Mouse (Mus musculus): ENCODE data around the gene Mettl6. TPM values are rescaled to one million over a fixed set of nuclear protein-coding genes. Genes with fewer than 3 reads are reported as not detected.

The Mettl6 gene
- polyA plus RNA-seq, 1 experiment from 2014 or later: 52.9 TPM

- no peak for DNase-seq
- WGBS: 66% methylated on average over 11 of the region's 11 CpGs
- Histone ChIP-seq H3K36me3 (ENCODE audit: insufficient read depth) (no peaks in the 10 kb centered on the region), H3K4me3 (ENCODE audit: low read depth, low read length) (no peak overlapping the region), H3K9ac (no peak overlapping the region), H3K4me1 (ENCODE audit: insufficient read depth) (peaks cover 8% of the 10 kb centered on the region), H3K9me3 (ENCODE audit: low read depth, low read length) (no peaks in the 10 kb centered on the region), H3K27ac (ENCODE audit: low read depth) (no peak overlapping the region), H3K27me3 (ENCODE audit: insufficient read depth, low read length) (no peaks in the 10 kb centered on the region), H3K4me2 (no peak overlapping the region)
- ATAC-seq (ENCODE audit: insufficient read depth): no peak
- no peak for TF ChIP-seq CTCF (IDR thresholded peaks at IDR 0.05; ENCODE audit: low read depth)
These were observed 55.6 kb downstream of the Mettl6 start for GRCm38 (mm10) chr14:31439279-31439678.

- peaks cover 8% of the 10 kb centered on the region for H3K4me1 ChIP-seq (ENCODE audit: insufficient read depth)
- no peaks in the 10 kb centered on the region for H3K36me3 ChIP-seq (ENCODE audit: insufficient read depth)
- no peak overlapping the region for H3K4me3 ChIP-seq (ENCODE audit: low read depth, low read length)
- H3K27ac ChIP-seq (ENCODE audit: low read depth): no peak overlapping the region
- no peaks in the 10 kb centered on the region for H3K9me3 ChIP-seq (ENCODE audit: low read depth, low read length)
- 51% methylated on average over 8 of the region's 8 CpGs for whole genome bisulfite sequencing
- no peak overlapping the region for H3K4me2 ChIP-seq
- no peaks in the 10 kb centered on the region for H3K27me3 ChIP-seq (ENCODE audit: insufficient read depth, low read length)
- DNase-seq: peak; percentile 42
- no peak for ATAC-seq (ENCODE audit: insufficient read depth)
- H3K9ac ChIP-seq: no peak overlapping the region
- no peak for TF ChIP-seq CTCF (IDR thresholded peaks at IDR 0.05; ENCODE audit: low read depth)
These were observed 56.9 kb downstream of the Mettl6 start for GRCm38 (mm10) chr14:31437826-31438529.

- peak within 1 kb of the TSS; percentile 70 for H3K4me3 ChIP-seq (ENCODE audit: low read depth, low read length)
- 7% methylated on average over 49 of the region's 49 CpGs for WGBS
- H3K27me3 ChIP-seq (ENCODE audit: insufficient read depth, low read length): no peaks in the 10 kb centered on the region
- DNase-seq: peak; percentile 92
- H3K36me3 ChIP-seq (ENCODE audit: insufficient read depth): no peaks in the 10 kb centered on the region
- H3K9ac ChIP-seq: peak within 1 kb of the TSS; percentile 64
- H3K4me1 ChIP-seq (ENCODE audit: insufficient read depth): peaks cover 14% of the 10 kb centered on the region
- no peaks in the 10 kb centered on the region for H3K9me3 ChIP-seq (ENCODE audit: low read depth, low read length)
- peak; percentile 90 for ATAC-seq (ENCODE audit: insufficient read depth)
- peak; percentile 92 for TF ChIP-seq CTCF (IDR thresholded peaks at IDR 0.05; ENCODE audit: low read depth)
- no peak within 1 kb of the TSS; the same call in 1 of the 2 replicates for H3K27ac ChIP-seq (ENCODE audit: low read depth)
- peak within 1 kb of the TSS; percentile 88 for H3K4me2 ChIP-seq
These were observed 58.7 kb downstream of the Mettl6 start, which contains the start of gene Sh3bp5 for GRCm38 (mm10) chr14:31435930-31436693. Gene Sh3bp5, minus strand, starts transcription at chr14:31436078.

DNA sequence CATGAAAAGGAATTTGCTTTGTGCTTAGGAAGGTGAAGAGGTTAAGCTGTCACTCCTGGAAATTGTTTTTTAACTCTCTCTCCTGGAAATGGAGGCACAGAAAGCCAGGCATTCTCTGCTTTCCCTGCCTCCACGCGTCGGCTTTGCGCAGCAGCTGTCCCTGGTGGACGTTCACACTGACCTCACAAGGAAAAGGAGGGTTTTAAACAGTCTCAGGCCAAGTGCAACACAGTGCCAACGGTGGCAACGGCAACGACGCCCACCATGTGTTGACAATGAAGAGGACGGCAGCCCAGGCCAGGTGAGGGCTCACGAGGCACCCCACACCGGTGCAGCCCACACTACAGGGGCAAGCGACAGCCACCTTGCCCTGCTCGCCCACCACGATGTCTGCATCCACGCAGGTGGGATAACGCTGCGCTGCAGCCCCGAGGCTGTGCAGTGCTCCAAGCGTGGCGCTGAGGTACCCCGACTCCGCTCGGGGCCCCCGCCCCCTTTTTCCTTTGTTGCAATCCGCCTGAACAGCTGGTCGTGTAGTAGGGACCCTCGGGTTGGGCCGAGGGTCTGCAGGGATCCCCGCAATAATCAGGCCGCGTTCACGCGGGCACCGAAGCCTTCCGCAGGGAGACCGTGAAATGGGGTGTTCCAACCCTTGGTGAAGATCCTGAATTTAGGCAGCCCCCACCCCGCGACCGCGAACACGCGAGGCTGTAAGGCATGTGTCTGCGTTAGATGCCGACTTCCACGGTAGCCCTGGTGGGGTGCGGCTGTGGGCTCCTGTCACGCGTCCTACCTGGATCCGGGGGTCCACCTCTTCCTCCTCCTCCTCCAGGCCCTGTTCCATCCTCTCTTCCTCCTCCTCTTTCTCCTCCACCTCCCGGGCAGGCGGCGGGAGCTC lies 59.6 kb downstream of the Mettl6 start:
- H3K36me3 ChIP-seq (ENCODE audit: insufficient read depth): no peaks in the 10 kb centered on the region
- peaks cover 17% of the 10 kb centered on the region for H3K4me1 ChIP-seq (ENCODE audit: insufficient read depth)
- H3K27ac ChIP-seq (ENCODE audit: low read depth): no peak overlapping the region; the same call in 1 of the 2 replicates
- H3K9ac ChIP-seq: peak overlapping the region; percentile 64
- H3K9me3 ChIP-seq (ENCODE audit: low read depth, low read length): no peaks in the 10 kb centered on the region
- peak overlapping the region; percentile 88 for H3K4me2 ChIP-seq
- H3K27me3 ChIP-seq (ENCODE audit: insufficient read depth, low read length): no peaks in the 10 kb centered on the region
- TF ChIP-seq CTCF (IDR thresholded peaks at IDR 0.05; ENCODE audit: low read depth): peak; percentile 30
- peak; percentile 36 for ATAC-seq (ENCODE audit: insufficient read depth)
- WGBS: 2% methylated on average over 53 of the region's 53 CpGs
- peak overlapping the region; percentile 70 for H3K4me3 ChIP-seq (ENCODE audit: low read depth, low read length)
- DNase-seq: peak; percentile 62

GRCm38 (mm10) chr14:31434426-31434825 lies 60.4 kb downstream of the Mettl6 start:
- H3K4me3 ChIP-seq (ENCODE audit: low read depth, low read length): peak overlapping the region; percentile 70

DNA sequence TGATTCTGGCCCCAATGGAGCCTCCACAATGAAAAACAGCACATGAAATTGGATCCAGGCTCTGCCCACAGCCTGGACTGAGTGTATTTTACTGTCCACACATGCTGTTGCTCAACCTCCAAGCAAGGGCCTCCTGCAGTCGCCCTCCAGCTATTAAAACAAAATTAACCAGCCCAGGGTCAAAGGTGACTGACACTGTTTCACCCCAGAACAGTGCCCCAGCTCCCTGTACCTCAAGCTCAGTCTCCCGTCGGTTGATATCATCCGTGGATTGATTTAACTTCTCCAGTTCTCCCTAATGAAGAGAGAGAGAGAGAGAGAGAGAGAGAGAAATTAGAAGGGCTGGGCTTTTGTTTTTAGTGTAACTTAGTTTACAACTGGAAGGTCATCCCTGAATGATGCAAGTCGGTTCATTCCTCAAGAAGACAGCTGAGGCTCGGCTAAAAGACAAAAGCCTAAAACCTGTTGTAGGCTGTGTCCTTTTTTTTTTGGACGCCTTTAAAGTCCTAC lies 60.9 kb downstream of the Mettl6 start:
- ATAC-seq (ENCODE audit: insufficient read depth): no peak
- Histone ChIP-seq H3K9ac (no peak overlapping the region), H3K4me2 (peak overlapping the region; percentile 88), H3K4me3 (ENCODE audit: low read depth, low read length) (peak overlapping the region; percentile 70; the same call in 1 of the 2 replicates), H3K4me1 (ENCODE audit: insufficient read depth) (peaks cover 17% of the 10 kb centered on the region), H3K27me3 (ENCODE audit: insufficient read depth, low read length) (no peaks in the 10 kb centered on the region), H3K27ac (ENCODE audit: low read depth) (peak overlapping the region; percentile 22; the same call in 1 of the 2 replicates), H3K36me3 (ENCODE audit: insufficient read depth) (no peaks in the 10 kb centered on the region), H3K9me3 (ENCODE audit: low read depth, low read length) (no peaks in the 10 kb centered on the region)
- WGBS: 33% methylated on average over 7 of the region's 7 CpGs
- no peak for TF ChIP-seq CTCF (IDR thresholded peaks at IDR 0.05; ENCODE audit: low read depth)
- DNase-seq: peak; percentile 66

More at GRCm38 (mm10) chr14:31434426-31434825, 60.4 kb downstream of the Mettl6 start:
- DNase-seq (peak; percentile 35), ATAC-seq (ENCODE audit: insufficient read depth) (no peak)
- no peak overlapping the region for H3K9ac ChIP-seq
- no peaks in the 10 kb centered on the region for H3K27me3 ChIP-seq (ENCODE audit: insufficient read depth, low read length)
- H3K4me2 ChIP-seq: peak overlapping the region; percentile 88
- 44% methylated on average over 5 of the region's 5 CpGs for WGBS
- H3K27ac ChIP-seq (ENCODE audit: low read depth): peak overlapping the region; percentile 22; the same call in 1 of the 2 replicates
- H3K4me1 ChIP-seq (ENCODE audit: insufficient read depth): peaks cover 17% of the 10 kb centered on the region
- H3K36me3 ChIP-seq (ENCODE audit: insufficient read depth): no peaks in the 10 kb centered on the region
- TF ChIP-seq CTCF (IDR thresholded peaks at IDR 0.05; ENCODE audit: low read depth): no peak
- no peaks in the 10 kb centered on the region for H3K9me3 ChIP-seq (ENCODE audit: low read depth, low read length)

Measured in lung, embryonic 14.5 days (tissue).